Mouse (Mus musculus) spleen, postnatal 14 days (tissue): ENCODE data around the gene Ctsa.
A peak's percentile ranks its signal among the peaks of the same experiment; 100 is the strongest.
"Not testable (repeated sequence)": the region's sequence is repeated elsewhere in the genome, so short reads cannot be mapped to it uniquely, and the experiment has no call there.

Experiments used
- DNase-seq, 2 experiments: peaks; one replicate each; pipeline ENCODE4 v3.0.0; 2021 to 2022; ENCODE audit warnings: low spot score in 2 of 2

The Ctsa gene

GRCm38 (mm10) chr2:164877376-164878215 is 44.9 kb downstream of the Ctsa start:
- DNase-seq, result not testable (repeated sequence)

- DNase-seq, result peak in 1 of 2 experiments; percentile 41
Observed at GRCm38 (mm10) chr2:164878509-164879227, 46.0 kb downstream of the Ctsa start.

GRCm38 (mm10) chr2:164879228-164879567 is 46.5 kb downstream of the Ctsa start, which contains the start of gene Pcif1:
Pcif1 (plus strand) TSS chr2:164879304.
- DNase-seq, result peak; percentile 93 to 96

GRCm38 (mm10) chr2:164879568-164880277 is 47.0 kb downstream of the Ctsa start:
- DNase-seq, result peak; percentile 91 to 92

GRCm38 (mm10) chr2:164882619-164883018 is 49.9 kb downstream of the Ctsa start:
- DNase-seq, result peak in 1 of 2 experiments; percentile 28

GRCm38 (mm10) chr2:164885788-164886187 is 53.1 kb downstream of the Ctsa start:
- no peak for DNase-seq

- no peak for DNase-seq
Observed at GRCm38 (mm10) chr2:164886617-164887016, 53.9 kb downstream of the Ctsa start.

- DNase-seq, result no peak
Observed at GRCm38 (mm10) chr2:164888996-164889395, 56.3 kb downstream of the Ctsa start.

- no peak for DNase-seq
Observed at GRCm38 (mm10) chr2:164889960-164890359, 57.3 kb downstream of the Ctsa start.
